ENCODE assay signal across 8 mouse cellular contexts in the genomic region with DNA sequence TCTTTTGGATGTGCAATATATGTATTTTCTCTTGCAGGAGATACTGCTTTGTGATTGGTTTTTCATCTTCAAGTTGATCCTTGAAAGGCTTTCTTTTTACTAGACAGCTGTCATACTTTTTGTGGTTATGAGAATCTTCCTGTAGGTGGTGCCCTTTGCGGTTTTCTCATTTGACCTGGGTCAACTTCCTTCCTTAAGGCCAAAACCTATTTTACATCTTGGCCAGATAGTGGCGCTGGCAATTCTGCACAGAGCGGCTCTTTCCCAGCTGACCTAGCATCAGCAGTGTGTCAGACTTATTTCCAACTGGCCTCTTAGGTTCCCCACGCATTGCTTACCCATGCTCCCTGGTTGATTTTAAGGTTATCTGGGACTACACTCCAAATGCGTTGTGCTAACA. TPM values are rescaled to one million over a fixed set of nuclear protein-coding genes. Genes with fewer than 3 reads are reported as not detected.
A peak's percentile ranks its signal among the peaks of the same experiment; 100 is the strongest.
DNase-seq lines count a peak whose midpoint lies in the region; ATAC-seq and TF ChIP-seq lines count a peak whose summit lies in the region.

No protein-coding gene starts in this region.

- no peak overlapping the region for H3K9ac ChIP-seq in liver, adult 2 months (ENCODE audit: low read depth, low read length)
- no peak overlapping the region for H3K9ac ChIP-seq in liver, embryonic 11.5 days (ENCODE audit: low read depth, low read length)

- no peak for TF ChIP-seq POLR2A in liver, adult 2 months (IDR thresholded peaks at IDR 0.05; ENCODE audit: extremely low read depth, insufficient read depth, low read length)

- no peak for ATAC-seq in liver, embryonic 11.5 days (replicated peaks; ENCODE audit: low FRiP score)

- H3K4me3 ChIP-seq in liver, adult 2 months (ENCODE audit: insufficient read depth, low read depth, low read length) = no peak overlapping the region
- H3K4me3 ChIP-seq in liver, embryonic 11.5 days (ENCODE audit: low read depth, low read length) = no peak overlapping the region

- 50% methylated on average over 5 of the region's 5 CpGs for WGBS in liver, adult 2 months
- WGBS in liver, embryonic 11.5 days = 37% methylated on average over 5 of the region's 5 CpGs

- no peaks in the 10 kb centered on the region for H3K9me3 ChIP-seq in liver, embryonic 11.5 days (ENCODE audit: control insufficient read depth, low read length)

- DNase-seq in cerebellum, postnatal 14 days = peak; percentile 35 to 37
- no peak for DNase-seq in cerebellum, adult 9-11 months
- peak; percentile 70 for DNase-seq in liver, adult 2 months (ENCODE audit: extremely low read depth, low read depth, low spot score)
- DNase-seq in liver, embryonic 11.5 days (ENCODE audit: low spot score) = no peak
- peak; percentile 54 to 56 for DNase-seq in kidney, postnatal 25 days
- peak; percentile 73 to 79 for DNase-seq in spleen, postnatal 36 days (ENCODE audit: low spot score in 2 of 2)
- no peak for DNase-seq in cerebellum, adult 11-12 months
- no peak for DNase-seq in urinary bladder, adult 2 months (ENCODE audit: low spot score)

- peaks cover 3% of the 10 kb centered on the region; the same call in 1 of the 2 replicates for H3K4me1 ChIP-seq in liver, adult 2 months (ENCODE audit: control insufficient read depth, insufficient read depth, low read length)
- H3K4me1 ChIP-seq in liver, embryonic 11.5 days (replicated peaks; ENCODE audit: control insufficient read depth, insufficient read depth, low read length) = peaks cover 16% of the 10 kb centered on the region; the same call in 1 of the 2 replicates

- H3K27ac ChIP-seq in liver, adult 2 months (replicated peaks; ENCODE audit: insufficient read depth, low read depth, low read length) = no peak overlapping the region
- H3K27ac ChIP-seq in liver, embryonic 11.5 days (ENCODE audit: low read depth, low read length) = no peak overlapping the region

- peak; percentile 33 for TF ChIP-seq CTCF in liver, adult 2 months (IDR thresholded peaks at IDR 0.05; ENCODE audit: low read depth, low read length)

- no peaks in the 10 kb centered on the region for H3K27me3 ChIP-seq in liver, adult 2 months (ENCODE audit: control insufficient read depth, insufficient read depth, low read length)
- H3K27me3 ChIP-seq in liver, embryonic 11.5 days (replicated peaks; ENCODE audit: control insufficient read depth, insufficient read depth, low read length) = peaks cover 8% of the 10 kb centered on the region

- peaks cover 8% of the 10 kb centered on the region; the same call in 1 of the 2 replicates for H3K79me2 ChIP-seq in liver, adult 2 months (ENCODE audit: control insufficient read depth, insufficient read depth, low read length)

- H3K4me2 ChIP-seq in liver, embryonic 11.5 days = no peak overlapping the region

- no peaks in the 10 kb centered on the region for H3K36me3 ChIP-seq in liver, adult 2 months (ENCODE audit: control insufficient read depth, insufficient read depth, low read length)
- H3K36me3 ChIP-seq in liver, embryonic 11.5 days (ENCODE audit: control insufficient read depth, insufficient read depth, low read length) = no peaks in the 10 kb centered on the region

RNA-seq across cellular contexts. Expression of a gene that starts 3.9 kb away (rescaled TPM):
- 10.2 and 12.8 TPM in 2 replicates for total RNA-seq in liver, adult 2 months (2014; rRNA removed)
- 4.6 and 5.2 TPM in 2 replicates for polyA plus RNA-seq in liver, adult 2 months (2012; rRNA removed)
- 7.6 and 8.6 TPM in 2 replicates for polyA plus RNA-seq in liver, embryonic 11.5 days (2014; fragmentation: Nextera tagmentation; extraction: Ambion mirVana)
- polyA plus RNA-seq in urinary bladder, adult 2 months (2012; rRNA removed) = 30.2 and 43.8 TPM in 2 replicates

Comparison
In these comparisons a context has a peak if more than half of its experiments do, and no peak if none do; other contexts are left out.
1. DNase-seq: peak in cerebellum, postnatal 14 days (2 of 2), liver, adult 2 months (single experiment), kidney, postnatal 25 days (2 of 2) and spleen, postnatal 36 days (2 of 2); none in cerebellum, adult 9-11 months (single experiment), liver, embryonic 11.5 days (single experiment), cerebellum, adult 11-12 months (single experiment) and urinary bladder, adult 2 months (single experiment).